Mouse (Mus musculus) lung, embryonic 16.5 days (tissue): Measurements from ENCODE around the gene Rnf151. TPM values are rescaled to one million over a fixed set of nuclear protein-coding genes. Genes with fewer than 3 reads are reported as not detected.
"Not testable (repeated sequence)": the region's sequence is repeated elsewhere in the genome, so short reads cannot be mapped to it uniquely, and the experiment has no call there.

Experiments
- ATAC-seq: fragments of 200-750 bp; cut with Nextera tagmentation; 2 replicates; pipeline ENCODE4 v1.8.0; 2017; ENCODE audit warnings: low read depth, mild to moderate bottlenecking, moderate library complexity
- H3K27ac ChIP-seq: fragments of 300-500 bp; sonication (generic); 2 replicates; pipeline ENCODE4 v1.5.1; 2014; ENCODE audit warnings: mild to moderate bottlenecking, control low read depth, low read length
- H3K27me3 ChIP-seq: fragments of 300-500 bp; sonication (generic); 2 replicates; pipeline ENCODE4 v1.6.1; 2014; ENCODE audit warnings: low read depth, low read length, mixed read lengths; ENCODE audit not compliant: control insufficient read depth, insufficient read depth
- H3K36me3 ChIP-seq: fragments of 300-500 bp; sonication (generic); 2 replicates; pipeline ENCODE4 v1.6.1; 2014; ENCODE audit warnings: low read length; ENCODE audit not compliant: control insufficient read depth, insufficient read depth
- H3K4me1 ChIP-seq: fragments of 300-500 bp; sonication (generic); replicated peaks from 2 replicates; pipeline ENCODE4 v1.6.1; 2014; ENCODE audit warnings: low read length, mixed read lengths; ENCODE audit not compliant: control insufficient read depth, insufficient read depth
- H3K4me2 ChIP-seq: fragments of 300-500 bp; sonication (generic); 2 replicates; pipeline ENCODE4 v1.6.1; 2014; ENCODE audit warnings: low read depth, low read length, control low read depth
- H3K4me3 ChIP-seq: fragments of 300-500 bp; sonication (generic); 2 replicates; pipeline ENCODE4 v1.5.1; 2014; ENCODE audit warnings: mild to moderate bottlenecking, low read length, control low read depth
- H3K9ac ChIP-seq: fragments of 300-500 bp; sonication (generic); 2 replicates; pipeline ENCODE4 v1.6.1; 2014; ENCODE audit warnings: low read length, control low read depth
- H3K9me3 ChIP-seq: fragments of 300-500 bp; sonication (generic); 2 replicates; pipeline ENCODE4 v1.6.1; 2016; ENCODE audit warnings: low read length; ENCODE audit not compliant: control insufficient read depth
- WGBS: fragments of 180-500 bp; shearing (Covaris S2); extraction: QIAGEN DNeasy Blood & Tissue Kit; methylation state at CpG from one replicate; pipeline ENCODE4 v1.1.7; 2014; 5-methylcytosine and 5-hydroxymethylcytosine counted together
- polyA plus RNA-seq: library from polyadenylated mRNA; unstranded; fragments of >200 nt; fragmentation: Nextera tagmentation; extraction: Ambion mirVana; gene quantifications from 2 replicates; pipeline ENCODE4 v1.2.1, GENCODE M21; 2015

The Rnf151 gene
- polyA plus RNA-seq, 1 experiment from 2014 or later = 0.35 TPM

DNA sequence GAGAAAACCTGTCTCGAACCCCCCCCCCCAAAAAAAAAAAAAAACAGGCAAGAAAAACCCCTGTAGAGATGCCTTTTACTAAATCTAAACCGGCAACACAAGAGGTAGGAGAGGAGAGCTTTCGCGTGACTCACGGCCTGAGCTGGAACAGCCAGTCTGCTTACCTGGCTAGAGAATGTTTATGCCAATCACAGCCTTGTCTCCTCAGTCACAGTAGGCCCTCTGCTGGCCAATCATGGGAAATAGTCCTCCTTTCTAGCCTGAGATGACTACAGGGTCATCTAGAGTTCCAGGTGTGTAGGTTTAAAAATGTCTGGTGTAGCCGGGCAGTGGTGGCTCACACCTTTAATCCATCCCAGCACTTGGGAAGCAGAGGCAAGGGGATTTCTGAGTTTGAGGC lies 50.4 kb downstream of the Rnf151 start:
- no peaks in the 10 kb centered on the region for H3K9me3 ChIP-seq
- no peak overlapping the region for H3K27ac ChIP-seq
- H3K36me3 ChIP-seq = no peaks in the 10 kb centered on the region
- ATAC-seq = no peak
- WGBS = 20% methylated on average over 6 of the region's 6 CpGs
- H3K4me1 ChIP-seq = peaks cover 26% of the 10 kb centered on the region
- H3K9ac ChIP-seq = no peak overlapping the region
- no peaks in the 10 kb centered on the region for H3K27me3 ChIP-seq
- no peak overlapping the region for H3K4me2 ChIP-seq
- H3K4me3 ChIP-seq = no peak overlapping the region

DNA sequence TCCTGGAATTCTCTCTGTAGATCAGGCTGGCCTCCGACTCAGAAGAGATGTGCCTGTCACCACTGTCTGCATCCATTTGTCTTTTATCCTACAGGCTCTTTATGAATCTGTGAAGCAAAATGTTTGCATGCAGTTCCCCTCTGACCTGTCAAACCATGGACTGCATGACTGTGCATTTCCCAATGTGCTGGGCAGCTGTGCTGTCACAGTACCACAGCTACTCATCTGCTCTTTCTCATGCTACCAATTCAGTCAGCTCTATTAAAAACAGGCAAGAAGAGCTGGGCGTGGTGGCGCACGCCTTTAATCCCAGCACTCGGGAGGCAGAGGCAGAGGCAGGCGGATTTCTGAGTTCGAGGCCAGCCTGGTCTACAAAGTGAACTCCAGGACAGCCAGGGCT lies 50.9 kb downstream of the Rnf151 start:
- H3K4me2 ChIP-seq, H3K27me3 ChIP-seq, H3K36me3 ChIP-seq, H3K4me3 ChIP-seq, H3K9me3 ChIP-seq, ATAC-seq, H3K27ac ChIP-seq, H3K9ac ChIP-seq: not testable (repeated sequence)
- H3K4me1 ChIP-seq = peaks cover 22% of the 10 kb centered on the region
- 55% methylated on average over 7 of the region's 7 CpGs for WGBS

Other genes starting within 250 kb of the Rnf151 start
- 28.8 and 30.5 TPM in 2 replicates for gene E4f1, start 247.8 kb downstream of the Rnf151 start, polyA plus RNA-seq
- 43.9 and 50.6 TPM in 2 replicates for gene Pgp, start 247.7 kb downstream of the Rnf151 start, polyA plus RNA-seq
- gene Bricd5, start 244.2 kb downstream of the Rnf151 start, polyA plus RNA-seq = not detected in 2 replicates
- 28.1 and 29.8 TPM in 2 replicates for gene Mlst8, start 239.0 kb downstream of the Rnf151 start, polyA plus RNA-seq
- 0.59 and 0.96 TPM in 2 replicates for gene Caskin1, start 229.5 kb downstream of the Rnf151 start, polyA plus RNA-seq
- 90.9 and 93.5 TPM in 2 replicates for gene Traf7, start 190.1 kb downstream of the Rnf151 start, polyA plus RNA-seq
- gene Rab26, start 183.9 kb downstream of the Rnf151 start, polyA plus RNA-seq = 2.6 and 4.9 TPM in 2 replicates
- 21.6 and 23.6 TPM in 2 replicates for gene Pkd1, start 168.2 kb downstream of the Rnf151 start, polyA plus RNA-seq
- 54.0 and 58.2 TPM in 2 replicates for gene Tsc2, start 85.4 kb downstream of the Rnf151 start, polyA plus RNA-seq
- 17.6 and 17.9 TPM in 2 replicates for gene Nthl1, start 85.4 kb downstream of the Rnf151 start, polyA plus RNA-seq
- 95.5 and 98.1 TPM in 2 replicates for gene Slc9a3r2, start 67.7 kb downstream of the Rnf151 start, polyA plus RNA-seq
- 1.1 and 2.3 TPM in 2 replicates for gene Npw, start 59.6 kb downstream of the Rnf151 start, polyA plus RNA-seq
- gene Zfp598, start 48.4 kb downstream of the Rnf151 start, polyA plus RNA-seq = 15.0 and 18.1 TPM in 2 replicates
- gene Syngr3, start 28.1 kb downstream of the Rnf151 start, polyA plus RNA-seq = 1.5 and 1.9 TPM in 2 replicates
- gene Gfer, start 21.9 kb downstream of the Rnf151 start, polyA plus RNA-seq = 37.2 and 41.9 TPM in 2 replicates
- gene Noxo1, start 21.8 kb downstream of the Rnf151 start, polyA plus RNA-seq = 4.2 and 4.8 TPM in 2 replicates
- gene Tbl3, start 10.4 kb downstream of the Rnf151 start, polyA plus RNA-seq = 66.9 and 67.9 TPM in 2 replicates
- gene Rps2, start 53 bp upstream of the Rnf151 start, polyA plus RNA-seq = 1,342 and 1,356 TPM in 2 replicates
- 204 and 217 TPM in 2 replicates for gene Ndufb10, start 6.4 kb upstream of the Rnf151 start, polyA plus RNA-seq
- gene Rpl3l, start 9.8 kb upstream of the Rnf151 start, polyA plus RNA-seq = not detected in 2 replicates
- 36.1 and 39.4 TPM in 2 replicates for gene Msrb1, start 18.6 kb upstream of the Rnf151 start, polyA plus RNA-seq
- 0.87 and 1.2 TPM in 2 replicates for gene Hs3st6, start 34.9 kb upstream of the Rnf151 start, polyA plus RNA-seq
- not detected in 2 replicates for gene Meiob, start 86.2 kb upstream of the Rnf151 start, polyA plus RNA-seq
- gene Hagh, start 122.1 kb upstream of the Rnf151 start, polyA plus RNA-seq = 32.6 and 39.1 TPM in 2 replicates
- gene Fahd1, start 132.3 kb upstream of the Rnf151 start, polyA plus RNA-seq = 16.7 and 17.6 TPM in 2 replicates
- 1.2 and 1.9 TPM in 2 replicates for gene Igfals, start 147.9 kb upstream of the Rnf151 start, polyA plus RNA-seq
- 48.5 and 55.0 TPM in 2 replicates for gene Nubp2, start 168.3 kb upstream of the Rnf151 start, polyA plus RNA-seq
- gene Spsb3, start 168.6 kb upstream of the Rnf151 start, polyA plus RNA-seq = 41.1 and 43.3 TPM in 2 replicates
- 28.4 and 29.1 TPM in 2 replicates for gene Eme2, start 177.0 kb upstream of the Rnf151 start, polyA plus RNA-seq
- 82.8 and 89.0 TPM in 2 replicates for gene Mrps34, start 177.1 kb upstream of the Rnf151 start, polyA plus RNA-seq
- gene Nme3, start 178.4 kb upstream of the Rnf151 start, polyA plus RNA-seq = 74.7 and 74.9 TPM in 2 replicates
- 25.6 and 28.9 TPM in 2 replicates for gene Mapk8ip3, start 218.9 kb upstream of the Rnf151 start, polyA plus RNA-seq
- 141 and 148 TPM in 2 replicates for gene Jpt2, start 242.6 kb upstream of the Rnf151 start, polyA plus RNA-seq